Mouse (Mus musculus) embryonic facial prominence, embryonic 15.5 days (tissue): ENCODE data around the gene Fat3. TPM values are rescaled to one million over a fixed set of nuclear protein-coding genes. Genes with fewer than 3 reads are reported as not detected.

Experiments used
- ATAC-seq: fragments of 200-750 bp; cut with Nextera tagmentation; 2 replicates; pipeline ENCODE4 v1.8.0; 2017; ENCODE audit warnings: low read depth, moderate TSS enrichment; ENCODE audit not compliant: insufficient number of reproducible peaks, low FRiP score, low TSS enrichment
- H3K27ac ChIP-seq: fragments of 300-500 bp; sonication (generic); replicated peaks from 2 replicates; pipeline ENCODE4 v1.5.1; 2015; ENCODE audit warnings: mild to moderate bottlenecking, inconsistent platforms
- H3K27me3 ChIP-seq: fragments of 300-500 bp; sonication (generic); 2 replicates; pipeline ENCODE4 v1.6.1; 2015; ENCODE audit warnings: inconsistent platforms
- H3K36me3 ChIP-seq: fragments of 300-500 bp; sonication (generic); 2 replicates; pipeline ENCODE4 v1.6.1; 2015; ENCODE audit warnings: mild to moderate bottlenecking, inconsistent platforms
- H3K4me1 ChIP-seq: fragments of 300-500 bp; sonication (generic); 2 replicates; pipeline ENCODE4 v1.6.1; 2015; ENCODE audit warnings: inconsistent platforms
- H3K4me2 ChIP-seq: fragments of 300-500 bp; sonication (generic); replicated peaks from 2 replicates; pipeline ENCODE4 v1.6.1; 2015; ENCODE audit warnings: mild to moderate bottlenecking, inconsistent platforms
- H3K4me3 ChIP-seq: fragments of 300-500 bp; sonication (generic); replicated peaks from 2 replicates; pipeline ENCODE4 v1.5.1; 2015; ENCODE audit warnings: mild to moderate bottlenecking, inconsistent platforms
- H3K9ac ChIP-seq: fragments of 300-500 bp; sonication (generic); 2 replicates; pipeline ENCODE4 v1.6.1; 2015; ENCODE audit warnings: inconsistent platforms
- H3K9me3 ChIP-seq: fragments of 300-500 bp; sonication (generic); replicated peaks from 2 replicates; pipeline ENCODE4 v1.6.1; 2016; ENCODE audit warnings: inconsistent platforms
- WGBS: fragments of 180-500 bp; shearing (Covaris S2); methylation state at CpG from one replicate; pipeline ENCODE4 v1.1.7; 2015; 5-methylcytosine and 5-hydroxymethylcytosine counted together
- polyA plus RNA-seq: library from polyadenylated mRNA; unstranded; fragments of >200 nt; fragmentation: Nextera tagmentation; extraction: Ambion mirVana; gene quantifications from 2 replicates; pipeline ENCODE4 v1.2.1, GENCODE M21; 2015

The Fat3 gene
- polyA plus RNA-seq, 1 experiment from 2014 or later = 3.2 TPM

GRCm38 (mm10) chr9:16353049-16353724, 147.9 kb downstream of the Fat3 start:
- 33% methylated on average over 4 of the region's 4 CpGs for WGBS
- Histone ChIP-seq H3K4me3 (no peak overlapping the region), H3K9me3 (no peaks in the 10 kb centered on the region), H3K36me3 (no peaks in the 10 kb centered on the region), H3K4me1 (no peaks in the 10 kb centered on the region), H3K9ac (no peak overlapping the region), H3K27ac (no peak overlapping the region), H3K27me3 (no peaks in the 10 kb centered on the region), H3K4me2 (no peak overlapping the region)
- ATAC-seq = no peak

- Histone ChIP-seq H3K27me3 (no peaks in the 10 kb centered on the region), H3K36me3 (no peaks in the 10 kb centered on the region), H3K9ac (no peak overlapping the region), H3K4me2 (no peak overlapping the region), H3K4me1 (no peaks in the 10 kb centered on the region), H3K9me3 (no peaks in the 10 kb centered on the region), H3K27ac (no peak overlapping the region), H3K4me3 (no peak overlapping the region)
- no peak for ATAC-seq
- WGBS = 58% methylated on average over 4 of the region's 4 CpGs
Observed at GRCm38 (mm10) chr9:16352486-16353048, 148.5 kb downstream of the Fat3 start.

GRCm38 (mm10) chr9:16344902-16345855, 155.9 kb downstream of the Fat3 start:
- Histone ChIP-seq H3K4me1 (no peaks in the 10 kb centered on the region), H3K9me3 (no peaks in the 10 kb centered on the region), H3K4me2 (no peak overlapping the region), H3K9ac (no peak overlapping the region), H3K27me3 (no peaks in the 10 kb centered on the region), H3K27ac (no peak overlapping the region), H3K4me3 (no peak overlapping the region), H3K36me3 (no peaks in the 10 kb centered on the region)
- WGBS = 54% methylated on average over 11 of the region's 11 CpGs
- ATAC-seq = no peak

- no peaks in the 10 kb centered on the region for H3K9me3 ChIP-seq
- WGBS = 72% methylated on average over 2 of the region's 2 CpGs
- H3K4me2 ChIP-seq = no peak overlapping the region
- no peak overlapping the region for H3K27ac ChIP-seq
- ATAC-seq = no peak
- H3K9ac ChIP-seq = no peak overlapping the region
- H3K4me1 ChIP-seq = no peaks in the 10 kb centered on the region
- no peaks in the 10 kb centered on the region for H3K27me3 ChIP-seq
- no peaks in the 10 kb centered on the region for H3K36me3 ChIP-seq
- no peak overlapping the region for H3K4me3 ChIP-seq
Observed at GRCm38 (mm10) chr9:16343191-16343590, 157.9 kb downstream of the Fat3 start.

- Histone ChIP-seq H3K4me2 (no peak overlapping the region), H3K27me3 (no peaks in the 10 kb centered on the region), H3K9me3 (no peaks in the 10 kb centered on the region), H3K27ac (no peak overlapping the region), H3K4me3 (no peak overlapping the region), H3K36me3 (no peaks in the 10 kb centered on the region), H3K9ac (no peak overlapping the region), H3K4me1 (no peaks in the 10 kb centered on the region)
- no peak for ATAC-seq
- WGBS = 80% methylated on average over 8 of the region's 8 CpGs
Observed at GRCm38 (mm10) chr9:16342577-16342976, 158.5 kb downstream of the Fat3 start.

- Histone ChIP-seq H3K36me3 (no peaks in the 10 kb centered on the region), H3K9ac (no peak overlapping the region), H3K4me1 (no peaks in the 10 kb centered on the region), H3K4me3 (no peak overlapping the region), H3K4me2 (no peak overlapping the region), H3K27ac (no peak overlapping the region), H3K27me3 (no peaks in the 10 kb centered on the region), H3K9me3 (no peaks in the 10 kb centered on the region)
- ATAC-seq = no peak
- WGBS = 54% methylated on average over 3 of the region's 3 CpGs
Observed at GRCm38 (mm10) chr9:16330290-16330984, 170.6 kb downstream of the Fat3 start.

- WGBS = 83% methylated on average over 1 of the region's 1 CpGs
- no peak overlapping the region for H3K9ac ChIP-seq
- H3K4me3 ChIP-seq = no peak overlapping the region
- no peak overlapping the region for H3K4me2 ChIP-seq
- no peak for ATAC-seq
- no peaks in the 10 kb centered on the region for H3K4me1 ChIP-seq
- no peaks in the 10 kb centered on the region for H3K9me3 ChIP-seq
- no peak overlapping the region for H3K27ac ChIP-seq
- H3K36me3 ChIP-seq = no peaks in the 10 kb centered on the region
- H3K27me3 ChIP-seq = no peaks in the 10 kb centered on the region
Observed at GRCm38 (mm10) chr9:16318957-16319356, 182.1 kb downstream of the Fat3 start.

- ATAC-seq = no peak
- Histone ChIP-seq H3K27ac (no peak overlapping the region), H3K4me2 (no peak overlapping the region), H3K27me3 (no peaks in the 10 kb centered on the region), H3K9me3 (no peaks in the 10 kb centered on the region), H3K9ac (no peak overlapping the region), H3K4me1 (0 out of 2 replicates have a peak, but pooled peaks cover 3% of the 10 kb centered on the region), H3K4me3 (no peak overlapping the region), H3K36me3 (no peaks in the 10 kb centered on the region)
- WGBS = 59% methylated on average over 4 of the region's 4 CpGs
Observed at GRCm38 (mm10) chr9:16312599-16313197, 188.4 kb downstream of the Fat3 start.

GRCm38 (mm10) chr9:16310855-16311848, 189.9 kb downstream of the Fat3 start:
- Histone ChIP-seq H3K9ac (no peak overlapping the region), H3K4me2 (no peak overlapping the region), H3K27me3 (no peaks in the 10 kb centered on the region), H3K9me3 (no peaks in the 10 kb centered on the region), H3K4me1 (peaks cover 5% of the 10 kb centered on the region; the same call in 1 of the 2 replicates), H3K4me3 (no peak overlapping the region), H3K36me3 (no peaks in the 10 kb centered on the region), H3K27ac (no peak overlapping the region)
- ATAC-seq = no peak
- WGBS = 45% methylated on average over 5 of the region's 5 CpGs

- H3K4me2 ChIP-seq = no peak overlapping the region
- H3K4me3 ChIP-seq = no peak overlapping the region
- no peaks in the 10 kb centered on the region for H3K27me3 ChIP-seq
- no peak overlapping the region for H3K27ac ChIP-seq
- H3K9me3 ChIP-seq = no peaks in the 10 kb centered on the region
- H3K9ac ChIP-seq = no peak overlapping the region
- no peak for ATAC-seq
- H3K36me3 ChIP-seq = no peaks in the 10 kb centered on the region
- WGBS = 71% methylated on average over 4 of the region's 4 CpGs
- peaks cover 12% of the 10 kb centered on the region; the same call in 1 of the 2 replicates for H3K4me1 ChIP-seq
Observed at GRCm38 (mm10) chr9:16310305-16310704, 190.8 kb downstream of the Fat3 start.
